Mouse (Mus musculus) gonadal fat pad, adult 2 months (tissue): Measurements from ENCODE around the gene Cep95. TPM values are rescaled to one million over a fixed set of nuclear protein-coding genes. Genes with fewer than 3 reads are reported as not detected.

ENCODE experiments used
- DNase-seq: peaks from one replicate; pipeline ENCODE4 v3.0.0-alpha.2; 2012; ENCODE audit warnings: low read depth
- polyA plus RNA-seq: library from polyadenylated mRNA; depleted of rRNA; stranded (reverse); fragments of >200 nt; gene quantifications from 2 replicates; pipeline ENCODE4 v1.2.3, GENCODE M21; 2012; rRNA removed

Cep95 gene
- polyA plus RNA-seq, 1 experiment, result 4.5 TPM

DNA sequence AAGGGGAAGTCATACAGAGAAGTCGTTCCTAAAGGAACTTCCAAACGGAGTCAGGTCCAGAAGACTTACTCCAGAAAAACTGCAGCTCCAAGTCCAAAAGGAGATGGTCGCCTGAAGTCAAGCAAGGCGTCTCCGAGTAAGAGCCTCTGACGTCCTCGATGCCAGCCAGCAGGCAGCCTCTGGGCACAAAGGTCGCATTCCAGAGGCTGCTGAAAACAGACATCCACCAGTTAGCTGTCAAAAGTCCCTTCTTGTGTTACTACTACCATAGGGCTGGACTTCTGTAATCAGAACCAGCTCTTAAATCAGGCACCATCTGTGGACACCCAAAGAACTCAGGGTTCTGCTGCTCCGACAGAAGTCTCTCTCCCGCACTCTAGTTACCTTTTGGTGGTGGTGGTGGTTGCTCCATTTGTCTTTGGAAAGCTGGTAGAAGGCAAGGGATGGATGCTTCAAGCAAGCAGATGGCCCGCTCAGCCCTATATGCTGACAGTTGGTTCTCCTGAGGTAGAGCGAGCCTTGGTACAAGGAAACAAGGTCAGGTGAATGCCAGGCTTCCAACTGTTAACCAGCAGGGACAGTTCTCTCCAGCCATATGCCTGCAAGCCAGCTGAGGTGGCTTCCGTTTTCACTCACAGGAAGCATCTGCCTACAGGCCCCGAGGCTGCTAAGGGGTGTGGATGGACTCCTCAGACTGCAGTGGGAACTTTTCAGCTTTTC is 25.7 kb downstream of the Cep95 start:
- no peak for DNase-seq

DNA sequence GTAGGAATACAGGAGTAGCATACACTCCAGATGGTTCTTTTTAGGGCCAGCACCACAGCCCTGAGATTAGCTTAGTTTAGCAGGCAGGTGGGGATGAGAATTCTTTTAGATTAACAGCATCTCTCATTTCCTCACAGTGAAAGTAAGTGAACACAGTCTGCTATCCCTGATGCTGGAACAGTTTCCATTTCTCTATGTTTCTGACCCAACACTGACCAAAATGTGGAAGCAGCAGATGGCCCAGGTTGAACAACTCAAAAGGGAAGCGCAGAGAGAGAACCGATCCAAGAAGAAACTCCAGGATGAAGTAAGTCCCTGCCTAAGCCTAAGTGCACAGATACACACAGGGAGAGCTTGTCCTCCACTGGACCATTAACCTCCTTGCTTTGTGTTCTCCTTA is 26.3 kb downstream of the Cep95 start:
- DNase-seq, result no peak

DNA sequence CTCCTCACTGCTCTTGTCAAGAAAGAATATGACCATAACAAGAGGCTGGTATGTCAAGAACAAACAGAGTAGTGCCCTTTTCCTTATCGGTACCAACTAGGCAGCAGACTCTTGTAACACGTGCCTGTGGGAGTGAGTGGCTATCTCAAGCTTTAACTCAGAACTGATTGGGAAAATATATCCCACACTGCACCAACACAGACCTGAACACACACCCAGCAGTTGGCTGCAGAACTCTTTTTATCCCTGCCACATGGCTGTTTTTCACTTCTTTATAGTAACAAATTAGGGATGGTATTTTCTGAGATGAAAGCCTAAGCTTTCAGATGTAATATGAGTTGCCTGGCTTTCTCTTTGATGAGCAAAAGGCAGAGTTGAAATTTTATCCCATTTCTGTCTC is 26.7 kb downstream of the Cep95 start:
- DNase-seq, result no peak

DNA sequence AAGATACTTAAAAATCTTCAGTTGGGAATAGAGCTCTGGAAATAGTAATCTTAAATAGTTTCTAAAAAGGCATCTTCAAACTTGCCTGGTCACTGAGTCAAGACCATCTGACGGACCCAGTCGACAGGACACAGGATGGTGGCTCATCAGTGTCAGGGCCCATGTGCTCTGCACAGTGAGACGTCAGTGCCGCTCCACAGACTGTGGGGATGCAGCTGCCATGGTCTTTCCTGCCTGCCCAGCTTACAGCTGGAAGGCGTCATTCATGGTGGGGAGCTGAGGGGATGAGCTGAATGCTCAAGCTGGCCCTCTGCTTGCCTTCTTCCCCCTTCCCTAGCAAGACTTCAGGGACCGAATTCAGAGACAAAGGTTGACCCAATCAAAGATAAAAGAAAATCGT is 27.3 kb downstream of the Cep95 start:
- DNase-seq, result no peak

DNA sequence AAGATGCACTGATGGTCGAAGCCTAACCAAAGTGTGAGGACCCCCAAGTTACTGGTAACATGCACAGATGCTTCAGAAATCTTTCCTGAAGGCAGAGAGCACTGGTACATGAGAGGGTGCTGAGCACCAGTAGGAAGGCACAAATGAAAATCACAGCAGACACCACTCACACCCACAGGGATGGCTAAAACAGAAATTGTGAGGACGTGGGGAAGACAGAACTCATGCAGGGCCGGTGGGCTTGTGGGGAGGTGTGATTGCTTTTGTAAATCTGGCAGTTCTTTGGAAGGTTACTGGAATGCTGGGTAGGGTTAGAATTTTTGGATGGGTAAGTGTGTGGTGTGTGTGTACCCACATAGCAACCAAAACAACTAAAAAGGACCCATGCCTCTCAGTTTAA is 28.1 kb downstream of the Cep95 start:
- DNase-seq, result no peak

DNA sequence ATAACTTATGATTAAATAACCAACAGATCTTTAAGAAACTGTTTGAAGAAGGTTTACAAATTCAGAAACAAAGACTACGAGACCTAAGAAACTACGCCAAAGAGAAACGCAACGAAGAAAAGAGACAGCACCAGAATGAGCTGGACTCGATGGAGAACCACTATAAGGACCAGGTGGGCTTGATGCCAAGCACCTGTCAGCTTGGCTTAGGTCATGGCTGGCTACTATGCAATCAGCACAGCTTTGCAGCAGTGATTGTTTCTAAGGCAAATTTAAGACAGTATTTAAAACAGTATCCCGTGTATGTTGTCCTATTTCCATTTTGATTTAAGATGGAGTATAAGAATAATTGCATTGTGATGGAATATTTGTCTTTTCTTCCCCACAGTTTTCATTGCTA is 28.8 kb downstream of the Cep95 start:
- DNase-seq, result no peak

DNA sequence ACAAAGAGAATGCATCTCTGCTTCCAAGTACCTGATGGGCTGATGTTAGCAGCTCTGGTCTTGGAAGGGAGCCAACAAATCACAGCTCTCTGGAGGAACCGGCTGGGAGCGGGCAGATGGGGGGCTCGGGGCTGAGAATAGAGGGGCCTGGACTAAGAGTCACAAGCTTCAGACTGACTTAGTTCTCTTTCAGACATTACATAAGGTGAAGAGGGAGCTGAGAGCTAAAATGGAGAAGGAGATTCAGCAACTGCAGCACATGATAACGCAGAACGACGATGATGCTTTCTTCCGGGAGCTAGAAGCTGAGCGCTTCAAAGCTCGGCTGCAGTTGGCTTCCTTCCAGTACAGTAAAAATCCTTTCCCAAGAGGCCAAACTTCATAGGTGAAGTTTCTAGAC is 29.3 kb downstream of the Cep95 start:
- DNase-seq, result no peak

DNA sequence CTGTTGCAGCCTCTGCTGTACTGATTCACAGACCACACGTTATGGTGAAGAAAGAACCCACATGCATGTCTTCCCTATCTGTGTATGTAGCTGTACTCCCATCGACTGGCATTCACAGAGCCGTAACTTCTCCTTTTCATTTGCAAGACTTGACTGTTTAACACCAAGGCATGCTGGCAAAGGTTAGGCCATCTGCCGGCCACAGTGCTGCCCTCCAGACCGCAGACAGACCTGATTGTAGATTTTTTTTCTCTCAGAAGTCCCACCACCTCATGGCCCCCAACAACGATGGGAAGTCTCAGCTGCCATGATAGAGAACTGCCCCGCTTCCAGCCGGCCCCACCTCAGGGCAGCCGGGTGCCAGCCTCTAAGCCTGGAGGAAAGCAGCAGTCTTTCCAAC is 30.5 kb downstream of the Cep95 start:
- no peak for DNase-seq

DNA sequence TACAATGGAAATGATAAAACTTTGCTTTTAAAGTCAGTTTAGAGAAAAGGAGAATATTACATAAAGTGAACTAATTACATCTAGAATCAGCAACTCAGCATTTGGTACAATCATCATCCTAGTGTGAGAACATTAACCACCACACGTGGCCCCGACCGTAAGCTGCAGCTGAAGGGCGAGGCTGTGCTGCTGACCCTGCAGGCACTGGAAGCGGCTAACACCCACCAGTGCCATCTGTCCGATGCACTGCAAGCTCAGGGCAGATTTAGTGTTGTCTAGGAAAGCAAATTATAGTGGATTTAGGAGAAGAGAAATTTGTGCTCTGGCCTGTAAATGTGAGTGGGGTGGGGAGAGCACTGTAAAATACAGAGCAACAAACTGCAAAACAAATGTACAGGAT is 31.2 kb downstream of the Cep95 start:
- DNase-seq, result no peak

DNA sequence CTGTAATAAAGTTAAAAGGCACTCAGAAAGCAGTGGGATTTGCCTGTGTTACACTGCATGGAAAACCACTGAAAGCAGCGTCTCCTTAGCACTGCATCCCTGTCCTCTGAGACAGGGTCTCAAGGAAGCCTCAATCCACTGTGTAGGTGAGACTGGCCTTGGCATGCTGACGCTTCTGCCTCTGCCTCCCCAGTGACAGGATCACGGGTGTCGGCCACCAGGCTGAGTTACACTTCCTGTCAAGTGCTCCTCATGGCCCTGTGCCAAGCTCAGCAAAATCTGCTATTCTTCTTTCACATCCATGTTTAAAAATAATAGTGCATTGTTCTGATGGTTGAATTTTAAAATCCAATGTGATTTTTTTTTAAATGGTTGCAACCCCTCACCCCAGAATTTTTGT is 31.9 kb downstream of the Cep95 start:
- no peak for DNase-seq

DNA sequence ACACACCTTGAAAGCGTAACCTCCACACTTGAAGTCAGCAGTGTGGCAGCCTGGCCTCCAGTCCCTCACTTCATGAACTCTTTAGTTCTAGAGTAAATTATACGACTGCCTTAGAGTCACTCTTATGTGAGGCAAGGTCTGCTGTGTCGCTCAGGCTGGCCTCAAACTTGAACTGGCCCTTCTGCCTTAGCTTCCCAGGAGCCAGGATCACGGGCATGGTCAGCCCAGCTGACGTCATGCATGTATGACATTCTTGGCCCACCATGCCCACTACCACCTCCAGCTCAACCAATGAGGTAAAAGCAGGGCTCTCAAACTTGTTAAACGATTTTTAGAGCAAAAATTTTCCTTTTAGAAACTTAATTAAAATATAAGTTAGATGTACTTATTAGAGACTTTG is 32.3 kb downstream of the Cep95 start:
- no peak for DNase-seq

DNA sequence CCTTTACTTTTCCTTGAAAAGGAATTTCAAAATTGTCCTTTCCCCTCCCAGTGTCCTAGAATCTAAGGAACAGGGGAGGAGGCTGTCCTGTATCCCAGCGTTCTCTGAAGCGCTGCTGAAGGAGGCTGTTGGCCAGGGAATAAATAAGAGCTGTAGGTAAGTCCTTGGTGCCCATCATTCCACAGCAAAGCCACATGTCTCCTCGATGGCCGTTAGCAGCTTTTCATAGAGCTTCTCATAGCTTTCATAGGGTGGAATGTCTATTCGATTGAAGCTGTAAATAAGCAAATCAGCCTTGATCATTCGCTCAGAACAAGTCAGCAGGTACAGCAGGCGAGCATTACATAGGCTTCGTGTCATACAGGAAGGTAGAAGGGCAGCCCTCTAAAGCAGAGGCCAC is 33.4 kb downstream of the Cep95 start:
- DNase-seq, result no peak

DNA sequence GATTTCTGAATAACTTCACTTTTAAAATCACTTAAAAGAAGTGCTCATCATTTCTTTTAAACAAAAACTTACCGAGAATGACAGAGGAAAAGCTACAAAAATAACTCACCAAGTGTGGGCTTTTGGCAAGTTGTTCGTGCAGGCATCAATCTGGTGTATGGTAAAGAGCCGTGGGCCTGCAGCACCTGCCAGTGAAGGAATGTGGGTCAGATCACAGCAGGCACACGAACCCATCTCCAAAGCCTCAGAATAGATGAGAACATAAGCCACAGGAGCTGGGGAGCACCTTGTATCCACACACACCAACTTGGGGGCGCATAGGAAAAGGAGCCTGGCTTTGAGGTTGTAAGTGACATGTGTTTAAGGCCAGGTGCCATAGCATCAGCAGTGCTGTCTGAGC is 33.9 kb downstream of the Cep95 start:
- no peak for DNase-seq

DNA sequence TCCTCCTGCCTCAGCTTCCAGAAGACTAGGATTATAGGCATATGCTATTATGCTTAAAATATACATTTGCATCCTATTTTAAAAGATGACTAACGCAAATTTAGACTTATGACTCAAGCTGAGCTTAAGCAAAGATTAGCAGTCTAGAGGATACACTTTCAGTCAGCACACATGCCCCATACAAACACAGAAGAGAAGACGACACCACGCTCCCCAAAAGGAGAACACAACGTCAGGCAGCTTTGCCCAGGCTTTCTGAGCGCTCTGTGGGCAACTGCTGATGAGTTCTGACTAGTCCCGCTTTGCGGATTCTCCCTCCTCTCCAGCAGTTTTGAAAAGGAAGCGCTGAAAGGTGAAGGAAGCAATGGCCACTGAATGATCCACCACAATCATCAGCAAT is 34.7 kb downstream of the Cep95 start:
- DNase-seq, result no peak

DNA sequence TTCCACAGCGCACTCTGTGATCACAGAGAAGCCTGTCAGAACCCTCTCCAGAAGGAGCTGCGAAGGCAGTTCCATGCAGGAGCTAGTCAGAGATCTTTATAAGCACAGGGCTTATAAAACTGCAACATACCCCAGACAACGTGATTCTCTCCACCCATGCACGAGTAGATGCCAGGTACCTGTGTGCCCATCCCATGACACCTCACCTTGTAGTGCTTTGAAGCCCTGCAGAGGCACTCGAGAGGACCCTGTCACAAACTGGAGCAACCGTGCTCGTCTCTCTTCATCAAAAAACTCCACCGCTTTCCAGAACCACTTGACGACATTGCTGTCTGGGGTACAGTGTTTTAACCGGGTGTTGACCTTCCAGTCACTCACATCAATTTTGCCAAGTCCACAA is 35.4 kb downstream of the Cep95 start:
- DNase-seq, result no peak

DNA sequence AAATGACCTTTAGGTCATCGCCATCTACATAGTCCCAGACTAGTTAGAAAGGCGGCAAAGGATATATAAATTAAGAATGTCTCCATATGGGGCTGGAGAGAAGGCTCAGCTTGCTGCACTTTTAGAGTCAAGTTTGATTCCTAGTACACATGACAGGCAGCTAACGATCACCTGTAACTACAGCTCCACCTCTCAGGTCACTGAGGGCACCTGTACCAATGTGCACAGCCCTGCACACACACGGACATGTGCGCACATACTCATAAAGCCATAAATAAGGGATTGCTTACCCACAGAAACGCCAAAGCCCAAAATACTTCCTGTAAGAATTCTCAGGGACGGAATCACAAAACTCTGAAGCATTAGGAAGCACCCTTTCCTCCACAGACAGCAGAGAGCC is 39.0 kb downstream of the Cep95 start:
- no peak for DNase-seq

DNA sequence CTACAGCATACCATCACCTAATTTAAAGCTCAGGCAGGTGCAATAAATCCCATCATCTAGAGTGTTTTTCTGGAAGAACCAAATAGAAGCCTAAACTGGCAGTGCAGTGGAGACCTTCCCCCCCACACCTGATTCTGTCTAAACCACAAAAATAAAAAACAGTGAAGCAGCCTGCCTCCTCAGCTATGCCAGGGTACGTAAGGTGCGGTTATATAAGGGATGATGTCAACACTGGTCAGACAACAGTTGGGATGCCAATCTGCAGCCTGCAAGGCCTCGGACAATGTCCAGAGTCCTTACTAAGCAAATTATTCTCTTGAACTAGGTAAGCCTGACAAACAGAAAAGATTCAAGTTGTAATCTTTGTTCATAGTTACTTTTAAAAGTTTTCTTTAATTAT is 53.0 kb downstream of the Cep95 start:
- DNase-seq, result no peak

DNA sequence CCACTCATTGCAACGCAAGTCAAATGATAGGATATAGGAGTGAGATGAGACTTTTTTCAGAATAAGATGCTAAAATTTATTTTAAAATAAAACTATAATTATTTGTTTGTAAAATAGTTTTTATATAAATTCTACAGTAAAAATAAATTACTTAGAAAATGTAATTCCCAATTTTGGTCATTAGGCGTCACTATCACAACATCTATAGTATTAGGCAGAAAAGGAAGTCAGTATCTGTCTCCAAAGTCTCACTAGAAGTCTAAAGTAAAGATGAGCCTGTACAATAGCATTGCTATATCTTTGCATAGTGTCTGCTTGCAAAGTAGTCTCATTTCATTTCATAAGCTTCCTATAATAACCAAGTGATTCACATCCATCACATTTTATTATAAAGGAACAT is 62.4 kb downstream of the Cep95 start:
- DNase-seq, result no peak

Other genes starting within 250 kb of the Cep95 start
- 26.3 and 26.6 TPM in 2 replicates for gene Tex2, start 175.8 kb upstream of the Cep95 start, polyA plus RNA-seq
- gene Pecam1, start 38.6 kb upstream of the Cep95 start, polyA plus RNA-seq, result 62.5 and 77.5 TPM in 2 replicates
- gene Milr1, start 38.0 kb upstream of the Cep95 start, polyA plus RNA-seq, result 0.82 and 0.93 TPM in 2 replicates
- 4.4 and 5.1 TPM in 2 replicates for gene Polg2, start 9.7 kb upstream of the Cep95 start, polyA plus RNA-seq
- gene Ddx5, start 67 bp upstream of the Cep95 start, polyA plus RNA-seq, result 362 and 416 TPM in 2 replicates
- 10.0 and 14.1 TPM in 2 replicates for gene Smurf2, start 131.5 kb downstream of the Cep95 start, polyA plus RNA-seq
- 12.9 and 16.0 TPM in 2 replicates for gene Kpna2, start 210.3 kb downstream of the Cep95 start, polyA plus RNA-seq
- 3.9 and 4.5 TPM in 2 replicates for gene 1810010H24Rik, start 236.4 kb downstream of the Cep95 start, polyA plus RNA-seq